Mouse (Mus musculus) effector memory CD4-positive, alpha-beta T cell, adult 7 months (primary cell): Measurements from ENCODE around the gene Krt31. TPM values are rescaled to one million over a fixed set of nuclear protein-coding genes. Genes with fewer than 3 reads are reported as not detected.

ENCODE experiments used
- polyA plus RNA-seq: library from polyadenylated mRNA; unstranded; fragments of 100-300 nt; shearing (Covaris generic); gene quantifications from one replicate; pipeline ENCODE4 v1.2.1, GENCODE M21; 2017

The Krt31 gene
- not detected for polyA plus RNA-seq

DNA sequence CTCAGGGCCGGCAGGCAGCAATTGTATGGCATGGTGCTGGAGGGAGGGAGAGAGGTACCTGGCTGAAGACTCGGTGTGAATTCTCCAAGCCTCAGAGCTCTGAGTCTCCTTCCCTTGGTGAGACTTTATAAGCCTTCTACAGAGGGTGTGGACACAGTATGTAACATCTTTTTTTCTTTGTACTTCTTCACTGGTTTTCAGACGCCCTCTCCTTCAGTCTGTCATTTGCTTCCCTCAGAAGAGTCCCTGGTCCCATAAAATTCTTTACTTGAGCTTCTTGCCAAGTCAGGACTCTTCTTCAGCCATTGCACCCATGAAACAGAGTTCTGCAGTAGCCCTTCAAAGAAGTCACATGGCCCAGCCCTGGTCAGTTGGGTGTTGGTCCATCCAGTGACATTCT is at the start of gene Krt31:
TSS of gene Krt31 (minus strand) at position 101 of the 400 bp plus-strand sequence.

DNA sequence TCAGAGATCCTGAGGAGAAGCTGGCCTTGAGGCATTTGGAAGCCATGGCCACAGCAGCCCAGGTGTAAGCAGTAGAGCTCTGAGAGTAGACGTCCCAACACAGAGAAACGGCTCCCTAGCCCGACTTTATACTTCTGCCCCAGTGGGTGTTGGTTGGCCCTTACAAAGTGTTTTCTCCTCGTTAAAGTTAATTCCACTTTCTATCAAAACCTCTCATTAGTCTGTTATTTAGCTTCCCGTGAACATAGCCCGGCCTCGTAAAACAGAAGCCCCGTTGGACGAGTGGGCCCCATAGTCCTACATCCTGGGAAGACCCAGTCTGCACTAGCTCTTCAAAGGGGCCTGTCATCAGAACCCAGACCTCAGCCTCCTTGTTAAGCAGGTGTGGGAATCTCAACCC is 45.8 kb upstream of the Krt31 start, which contains the start of gene Krt35:
TSS of gene Krt35 (minus strand) at position 101 of the 400 bp plus-strand sequence.

DNA sequence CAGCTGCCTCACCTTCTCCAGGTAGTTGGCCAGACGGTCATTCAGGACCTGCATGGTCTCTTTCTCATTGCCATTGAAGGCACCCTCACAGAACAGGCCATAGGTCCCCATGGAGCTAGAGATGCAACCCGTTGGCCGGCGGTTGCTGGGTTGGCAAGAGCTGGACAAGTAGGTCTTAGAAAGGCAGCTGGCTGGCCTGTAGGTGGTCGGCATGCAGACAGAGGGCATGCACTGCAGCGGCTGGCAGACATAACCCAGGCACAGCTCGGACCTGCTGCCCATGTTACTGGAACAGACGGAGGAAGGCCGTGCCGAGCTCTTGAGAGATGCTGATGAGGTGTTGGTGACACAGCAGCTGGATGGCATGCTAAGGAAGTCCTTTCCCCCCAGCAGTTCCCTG is 37.5 kb upstream of the Krt31 start, which contains the start of gene Krt32:
TSS of gene Krt32 (minus strand) at position 366 of the 400 bp plus-strand sequence.

DNA sequence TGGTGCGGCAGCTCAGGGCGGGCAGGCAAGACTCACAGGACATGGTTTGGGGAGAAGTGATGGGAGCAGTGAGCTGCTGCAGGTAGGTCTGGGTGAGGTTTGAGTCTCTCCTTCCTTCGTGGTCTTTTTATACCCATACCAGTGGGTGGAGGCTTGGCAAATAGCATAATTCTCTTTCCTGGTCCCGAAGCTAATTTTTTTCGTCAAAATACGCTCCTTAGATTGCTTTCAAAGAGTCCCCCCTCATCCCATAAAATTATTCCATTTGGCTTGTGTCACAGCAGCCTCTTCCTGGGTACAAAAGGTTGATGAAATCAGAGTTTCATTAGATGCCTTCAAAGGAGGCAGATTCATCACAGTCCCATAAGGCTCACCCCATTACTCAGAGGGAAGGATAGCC is 8.9 kb downstream of the Krt31 start, which contains the start of gene Krt34:
TSS of gene Krt34 (minus strand) at position 101 of the 400 bp plus-strand sequence.

DNA sequence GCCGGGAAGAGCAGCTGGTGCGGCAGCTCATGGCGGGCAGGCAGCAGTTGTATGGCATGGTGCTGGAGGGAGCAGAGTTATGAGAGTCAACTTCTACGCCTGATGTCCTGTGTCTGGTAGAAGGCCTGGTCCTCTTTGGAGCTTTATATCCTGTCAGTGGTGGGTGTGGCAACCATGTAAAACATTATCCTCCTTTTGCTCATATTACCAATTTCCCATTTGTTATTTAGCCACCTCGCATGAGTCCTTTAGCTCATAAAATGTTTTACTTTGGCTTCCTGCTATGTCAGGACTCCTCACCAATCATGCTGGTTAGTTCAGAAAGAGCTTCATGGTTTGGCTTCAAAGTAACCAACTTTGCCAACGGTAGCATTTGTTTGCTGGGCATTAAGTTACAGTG is 20.6 kb downstream of the Krt31 start, which contains the start of gene Krt33b:
TSS of gene Krt33b (minus strand) at position 101 of the 400 bp plus-strand sequence.

DNA sequence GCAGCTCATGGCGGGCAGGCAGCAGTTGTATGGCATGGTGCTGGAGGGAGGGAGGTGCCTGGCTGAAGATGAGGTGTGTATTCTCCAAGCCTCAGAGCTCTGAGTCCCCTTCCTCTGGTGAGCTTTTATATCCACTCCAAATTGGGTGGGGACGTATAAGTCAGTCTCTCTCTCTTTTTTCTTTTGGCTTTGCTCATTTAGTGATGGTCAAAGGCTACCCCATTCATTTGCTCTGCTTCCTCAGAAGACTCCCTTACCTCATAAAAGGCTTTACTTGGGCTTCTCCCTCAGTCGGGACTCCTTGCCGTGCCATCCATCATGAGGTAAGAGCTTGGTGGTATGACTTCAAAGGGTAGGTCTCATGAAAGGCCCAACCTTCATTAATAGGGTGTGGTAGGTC is 34.2 kb downstream of the Krt31 start, which contains the start of gene Krt33a:
TSS of gene Krt33a (minus strand) at position 101 of the 400 bp plus-strand sequence.

Other genes with a start within 250 kb of the Krt31 start
- gene Gm11554, start 246.1 kb downstream of the Krt31 start, polyA plus RNA-seq = not detected
- not detected for gene Krtap4-13, start 240.7 kb downstream of the Krt31 start, polyA plus RNA-seq
- gene Gm11564, start 234.9 kb downstream of the Krt31 start, polyA plus RNA-seq = not detected
- gene 2300003K06Rik, start 212.5 kb downstream of the Krt31 start, polyA plus RNA-seq = not detected
- not detected for gene Krtap4-16, start 198.9 kb downstream of the Krt31 start, polyA plus RNA-seq
- not detected for gene Gm11568, start 192.6 kb downstream of the Krt31 start, polyA plus RNA-seq
- not detected for gene Gm11559, start 186.1 kb downstream of the Krt31 start, polyA plus RNA-seq
- not detected for gene Krtap9-1, start 177.2 kb downstream of the Krt31 start, polyA plus RNA-seq
- not detected for gene Gm11567, start 171.4 kb downstream of the Krt31 start, polyA plus RNA-seq
- not detected for gene Krtap31-1, start 142.6 kb downstream of the Krt31 start, polyA plus RNA-seq
- not detected for gene Gm11565, start 135.8 kb downstream of the Krt31 start, polyA plus RNA-seq
- gene Krtap31-2, start 114.3 kb downstream of the Krt31 start, polyA plus RNA-seq = not detected
- 0.60 TPM for gene Krtap9-5, start 102.1 kb downstream of the Krt31 start, polyA plus RNA-seq
- not detected for gene Krtap29-1, start 71.5 kb downstream of the Krt31 start, polyA plus RNA-seq
- gene Krtap16-1, start 64.0 kb downstream of the Krt31 start, polyA plus RNA-seq = not detected
- not detected for gene Krtap17-1, start 56.6 kb downstream of the Krt31 start, polyA plus RNA-seq
- gene Krt33a, start 34.3 kb downstream of the Krt31 start, polyA plus RNA-seq = not detected
- gene Krt33b, start 20.7 kb downstream of the Krt31 start, polyA plus RNA-seq = not detected
- 0.32 TPM for gene Krt34, start 9.0 kb downstream of the Krt31 start, polyA plus RNA-seq
- not detected for gene Krt32, start 37.7 kb upstream of the Krt31 start, polyA plus RNA-seq
- gene Krt35, start 45.7 kb upstream of the Krt31 start, polyA plus RNA-seq = not detected
- not detected for gene Krt36, start 55.1 kb upstream of the Krt31 start, polyA plus RNA-seq
- gene Krt13, start 71.0 kb upstream of the Krt31 start, polyA plus RNA-seq = not detected
- not detected for gene Krt15, start 85.4 kb upstream of the Krt31 start, polyA plus RNA-seq
- 0.74 TPM for gene Krt19, start 98.1 kb upstream of the Krt31 start, polyA plus RNA-seq
- gene Krt9, start 142.7 kb upstream of the Krt31 start, polyA plus RNA-seq = not detected
- gene Krt14, start 157.0 kb upstream of the Krt31 start, polyA plus RNA-seq = not detected
- 0.40 TPM for gene Krt16, start 198.4 kb upstream of the Krt31 start, polyA plus RNA-seq
- gene Krt17, start 210.5 kb upstream of the Krt31 start, polyA plus RNA-seq = not detected
- not detected for gene Krt42, start 219.3 kb upstream of the Krt31 start, polyA plus RNA-seq